Mouse (Mus musculus) retina, embryonic 14.5 days (tissue): ENCODE data around the gene Gstm5.
A peak's percentile ranks its signal among the peaks of the same experiment; 100 is the strongest.
"Not testable (repeated sequence)": the region's sequence is repeated elsewhere in the genome, so short reads cannot be mapped to it uniquely, and the experiment has no call there.

Source experiments
- DNase-seq: peaks from one replicate; pipeline ENCODE4 v3.0.0-alpha.2; 2015; ENCODE audit warnings: low spot score

The Gstm5 gene

GRCm38 (mm10) chr3:107895720-107896569 is at the start of gene Gstm5:
Gstm5 (plus strand) TSS chr3:107895821.
- peak; percentile 90 for DNase-seq

GRCm38 (mm10) chr3:107846175-107846574 is 49.4 kb upstream of the Gstm5 start:
- no peak for DNase-seq

GRCm38 (mm10) chr3:107846835-107847234 is 48.8 kb upstream of the Gstm5 start:
- DNase-seq = no peak

GRCm38 (mm10) chr3:107848126-107848525 is 47.5 kb upstream of the Gstm5 start:
- peak; percentile 16 for DNase-seq

- DNase-seq = no peak
These were observed 46.5 kb upstream of the Gstm5 start for GRCm38 (mm10) chr3:107849000-107849692.

- no peak for DNase-seq
These were observed 46.0 kb upstream of the Gstm5 start for GRCm38 (mm10) chr3:107849693-107850031.

- DNase-seq = peak; percentile 47
These were observed 45.1 kb upstream of the Gstm5 start for GRCm38 (mm10) chr3:107850418-107851031.

GRCm38 (mm10) chr3:107852786-107853185 is 42.8 kb upstream of the Gstm5 start:
- DNase-seq = no peak

GRCm38 (mm10) chr3:107853232-107854181 is 42.1 kb upstream of the Gstm5 start:
- no peak for DNase-seq

- DNase-seq = no peak
These were observed 40.3 kb upstream of the Gstm5 start for GRCm38 (mm10) chr3:107855368-107855767.

- no peak for DNase-seq
These were observed 38.0 kb upstream of the Gstm5 start for GRCm38 (mm10) chr3:107857646-107858045.

GRCm38 (mm10) chr3:107861483-107861882 is 34.1 kb upstream of the Gstm5 start:
- DNase-seq = not testable (repeated sequence)

- DNase-seq = no peak
These were observed 33.1 kb upstream of the Gstm5 start for GRCm38 (mm10) chr3:107862471-107862870.

- DNase-seq = no peak
These were observed 32.1 kb upstream of the Gstm5 start for GRCm38 (mm10) chr3:107863471-107863870.

- DNase-seq = peak; percentile 98
These were observed 31.6 kb upstream of the Gstm5 start for GRCm38 (mm10) chr3:107863898-107864603.

- DNase-seq = no peak
These were observed 30.1 kb upstream of the Gstm5 start for GRCm38 (mm10) chr3:107865364-107866091.

GRCm38 (mm10) chr3:107867086-107867485 is 28.5 kb upstream of the Gstm5 start:
- DNase-seq = peak; percentile 93

- DNase-seq = no peak
These were observed 27.2 kb upstream of the Gstm5 start for GRCm38 (mm10) chr3:107868452-107868851.

GRCm38 (mm10) chr3:107869097-107869496 is 26.5 kb upstream of the Gstm5 start:
- peak; percentile 74 for DNase-seq

- DNase-seq = no peak
These were observed 25.7 kb upstream of the Gstm5 start for GRCm38 (mm10) chr3:107869925-107870324.
